Mouse (Mus musculus) right cerebral cortex, postnatal 25 days (tissue): ENCODE measurements around the gene Arhgap24.

ENCODE experiments used
- DNase-seq: peaks from one replicate; pipeline ENCODE4 v3.0.0; 2022

Gene Arhgap24

GRCm38 (mm10) chr5:102692487-102692886, 211.3 kb downstream of the Arhgap24 start:
- peak; percentile 52 for DNase-seq

DNA sequence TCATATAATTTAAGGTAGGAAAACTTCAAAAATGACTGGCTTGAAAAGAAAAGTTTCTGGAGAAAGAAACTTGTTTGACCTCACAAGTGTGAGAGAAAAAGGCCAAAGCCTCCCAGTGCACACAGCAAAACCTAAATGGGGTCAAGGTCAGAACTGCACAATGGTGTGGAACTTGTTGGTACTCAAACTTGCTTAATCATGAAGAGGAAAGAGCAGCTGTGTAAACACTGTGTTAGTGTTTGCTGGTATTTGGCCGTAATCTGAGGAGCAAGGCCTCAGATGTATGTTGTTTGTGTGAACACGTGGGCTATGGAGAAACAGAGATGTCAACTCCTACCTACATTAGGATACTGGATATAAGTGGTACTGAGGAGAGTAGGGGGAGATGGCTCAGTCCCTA, 212.0 kb downstream of the Arhgap24 start:
- no peak for DNase-seq

- DNase-seq, result no peak
These were observed 212.7 kb downstream of the Arhgap24 start for GRCm38 (mm10) chr5:102693871-102694270.

GRCm38 (mm10) chr5:102697784-102698183, 216.6 kb downstream of the Arhgap24 start:
- no peak for DNase-seq

DNA sequence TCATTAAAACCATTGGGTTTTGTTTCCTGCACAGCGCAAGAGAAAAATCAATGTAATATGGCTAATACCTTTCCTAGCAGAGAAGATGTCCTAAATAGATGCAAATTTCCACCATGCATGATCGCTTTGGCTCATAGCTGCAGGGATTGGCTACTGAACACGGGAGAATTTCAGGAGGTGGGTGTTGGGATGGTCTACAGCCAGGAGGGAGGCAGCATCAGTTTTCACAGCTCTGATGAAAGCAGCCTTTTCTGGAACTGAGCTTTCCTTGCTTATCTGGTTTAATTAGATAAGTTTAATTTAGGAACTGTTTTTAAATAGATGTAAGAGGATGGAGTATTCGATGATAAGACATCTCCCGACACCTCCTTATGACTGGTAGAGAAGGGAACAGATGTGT, 217.2 kb downstream of the Arhgap24 start:
- peak; percentile 13 for DNase-seq

- no peak for DNase-seq
These were observed 217.7 kb downstream of the Arhgap24 start for GRCm38 (mm10) chr5:102698891-102699290.

DNA sequence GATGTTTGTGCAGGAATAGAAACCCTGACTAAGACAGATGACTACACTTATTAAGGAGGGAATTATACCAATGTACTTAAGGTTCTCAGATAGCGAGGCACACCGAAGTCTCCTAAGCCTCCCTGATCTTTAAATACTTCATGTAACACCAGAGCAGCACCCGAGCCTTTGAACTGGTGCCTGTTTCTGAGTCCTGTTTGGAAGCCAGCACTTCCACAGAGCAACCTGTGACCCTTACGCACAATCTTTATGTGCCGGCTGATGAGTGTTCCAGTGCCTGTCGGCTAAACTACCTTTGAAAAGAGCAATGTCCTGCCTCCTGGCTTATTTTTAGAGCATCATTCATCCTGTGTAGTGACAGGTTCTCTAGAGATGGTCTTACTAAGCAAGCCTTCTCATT, 221.4 kb downstream of the Arhgap24 start:
- no peak for DNase-seq

DNA sequence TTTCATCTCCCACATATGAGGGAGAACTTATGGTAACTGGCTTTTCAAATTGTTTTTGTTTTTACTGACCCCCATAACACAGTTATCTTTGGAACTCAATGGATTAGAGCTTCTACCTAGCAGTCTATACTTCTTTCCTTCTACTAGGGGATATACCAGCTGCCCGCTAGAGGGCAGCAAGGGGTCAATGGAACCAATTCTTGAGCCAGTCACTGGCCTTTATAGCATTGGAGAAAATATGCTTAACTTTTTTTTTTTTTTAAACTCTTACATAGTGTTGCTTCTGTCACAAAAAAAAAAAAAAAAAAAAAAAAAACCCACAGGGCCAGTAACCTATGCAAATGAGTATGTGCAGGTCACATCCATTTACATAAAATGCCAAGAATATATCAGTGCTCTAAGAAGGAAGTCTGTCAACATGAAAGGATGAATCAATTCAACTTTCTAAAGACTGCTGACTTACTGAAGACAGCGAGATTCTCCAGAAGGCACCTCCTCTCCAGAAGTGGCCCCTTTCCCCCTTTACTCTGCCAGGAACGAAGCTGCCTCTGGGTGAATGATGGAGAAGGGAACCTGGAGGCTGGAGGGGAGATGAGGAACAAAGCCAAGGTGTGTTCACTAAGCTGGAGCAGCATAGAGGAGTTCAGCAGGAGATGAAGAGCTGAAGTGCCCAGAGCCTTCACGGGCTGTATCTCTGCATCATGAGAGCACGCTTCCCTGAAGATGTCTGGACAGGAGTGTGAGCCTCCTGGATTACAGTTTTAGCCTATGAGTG, 222.3 kb downstream of the Arhgap24 start:
- peak; percentile 58 for DNase-seq

DNA sequence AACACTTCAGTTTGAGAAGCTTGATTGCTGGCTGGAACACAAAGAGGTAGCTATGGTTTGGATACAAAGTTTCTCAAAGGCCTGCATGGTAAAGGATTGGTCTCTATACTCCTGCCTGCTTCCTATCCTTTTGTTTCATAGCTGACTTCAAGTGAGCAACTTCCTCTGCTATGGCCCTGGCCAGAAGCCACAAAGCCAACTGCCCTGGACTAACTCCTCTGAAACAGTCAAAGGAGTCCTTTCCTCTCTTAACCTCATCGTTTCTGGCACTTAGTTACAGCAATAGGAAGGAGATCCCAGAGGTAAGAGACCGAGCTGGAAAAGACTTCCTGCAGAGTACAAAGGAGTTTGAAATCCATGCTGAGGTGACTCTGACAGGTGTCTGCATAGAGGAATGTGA, 224.0 kb downstream of the Arhgap24 start:
- DNase-seq, result no peak

- DNase-seq, result no peak
These were observed 229.1 kb downstream of the Arhgap24 start for GRCm38 (mm10) chr5:102710336-102710735.

- DNase-seq, result no peak
These were observed 238.3 kb downstream of the Arhgap24 start for GRCm38 (mm10) chr5:102719368-102719972.

DNA sequence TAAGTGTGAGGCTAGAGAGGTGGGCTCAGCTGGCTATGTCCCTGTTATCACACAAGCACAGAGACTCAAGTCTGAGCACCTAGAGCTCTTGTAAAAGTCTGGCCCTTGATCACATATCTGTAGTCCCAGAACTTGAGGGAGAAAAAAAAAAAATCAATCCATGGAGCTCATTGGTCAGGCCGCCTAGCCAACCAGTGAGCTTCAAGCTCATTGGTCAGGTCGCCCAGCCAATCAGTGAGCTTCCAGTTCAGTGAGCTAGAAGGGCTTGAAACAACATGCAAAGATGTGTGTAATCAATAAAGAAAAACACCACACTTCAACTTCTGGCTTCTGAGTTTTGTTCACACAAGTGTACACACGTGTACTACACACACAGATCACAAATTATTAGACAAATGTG, 242.4 kb downstream of the Arhgap24 start:
- no peak for DNase-seq

DNA sequence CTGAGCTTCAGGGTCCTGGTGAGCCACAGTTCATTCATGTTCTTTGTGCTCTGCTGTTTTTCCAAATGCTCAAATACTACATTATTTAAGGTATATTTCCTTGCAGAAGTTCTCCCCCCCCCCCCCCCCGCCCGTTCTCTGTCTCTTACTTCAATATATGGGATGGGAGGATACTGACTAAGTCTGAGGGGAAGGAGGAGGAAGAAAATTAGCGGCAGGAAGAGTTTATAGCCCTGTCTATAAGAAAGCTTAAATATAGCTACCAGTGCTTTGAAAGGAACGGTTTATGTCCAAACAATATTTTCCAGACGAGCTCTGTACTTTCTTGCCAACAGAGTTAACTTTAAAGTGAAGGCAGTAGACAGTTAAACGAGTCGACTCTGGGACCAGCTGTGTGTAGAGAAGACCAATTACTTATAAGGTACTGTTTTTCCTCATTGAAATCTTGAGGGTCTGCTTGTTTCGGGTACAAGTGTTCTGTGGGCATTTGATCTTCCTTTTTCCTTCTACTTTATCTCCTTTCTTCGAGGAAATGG, 243.7 kb downstream of the Arhgap24 start:
- DNase-seq, result no peak

- DNase-seq, result no peak
These were observed 244.2 kb downstream of the Arhgap24 start for GRCm38 (mm10) chr5:102725365-102725764.

- no peak for DNase-seq
These were observed 245.8 kb downstream of the Arhgap24 start for GRCm38 (mm10) chr5:102726985-102727384.

- DNase-seq, result no peak
These were observed 247.3 kb downstream of the Arhgap24 start for GRCm38 (mm10) chr5:102728531-102728930.

- no peak for DNase-seq
These were observed 248.3 kb downstream of the Arhgap24 start for GRCm38 (mm10) chr5:102729476-102729875.

DNA sequence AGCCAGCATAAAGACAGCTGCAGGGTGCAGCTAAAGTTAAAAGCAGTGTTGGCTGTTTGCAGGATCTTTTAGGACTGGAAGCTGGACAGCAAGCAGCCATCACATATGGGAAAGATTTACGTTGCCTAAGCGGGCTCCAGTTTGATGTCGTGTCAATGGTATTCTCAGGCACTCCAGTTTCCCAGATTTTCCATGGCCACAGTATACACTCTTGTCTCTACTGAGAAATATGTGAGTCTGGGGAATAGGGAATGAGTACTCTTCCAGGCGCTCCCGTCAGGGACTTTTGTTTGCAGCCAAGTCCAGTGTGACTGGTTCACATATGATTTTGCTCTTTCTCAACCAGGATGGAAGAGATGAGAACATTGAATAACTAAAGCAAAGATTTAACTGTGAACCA, 254.9 kb downstream of the Arhgap24 start:
- DNase-seq, result no peak

- DNase-seq, result no peak
These were observed 261.5 kb downstream of the Arhgap24 start for GRCm38 (mm10) chr5:102742554-102743255.

DNA sequence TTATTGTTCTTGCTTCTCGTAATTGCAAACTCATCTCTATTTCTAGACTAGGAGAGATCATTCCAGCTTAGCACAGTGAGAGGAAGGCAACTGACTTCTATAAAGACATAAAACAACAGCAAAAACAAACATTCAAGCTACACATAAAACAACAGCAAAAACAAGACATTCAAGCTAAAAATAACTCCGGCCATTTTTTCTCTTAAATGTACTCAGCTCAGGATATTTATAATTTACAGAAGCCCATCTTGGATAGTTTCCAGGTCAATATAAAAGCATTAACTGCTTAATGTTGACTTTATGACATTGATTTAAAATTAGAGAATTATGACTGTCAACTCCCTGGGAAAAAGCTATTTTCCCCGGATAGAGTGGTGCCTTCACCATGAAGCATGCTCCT, 262.2 kb downstream of the Arhgap24 start:
- DNase-seq, result no peak

DNA sequence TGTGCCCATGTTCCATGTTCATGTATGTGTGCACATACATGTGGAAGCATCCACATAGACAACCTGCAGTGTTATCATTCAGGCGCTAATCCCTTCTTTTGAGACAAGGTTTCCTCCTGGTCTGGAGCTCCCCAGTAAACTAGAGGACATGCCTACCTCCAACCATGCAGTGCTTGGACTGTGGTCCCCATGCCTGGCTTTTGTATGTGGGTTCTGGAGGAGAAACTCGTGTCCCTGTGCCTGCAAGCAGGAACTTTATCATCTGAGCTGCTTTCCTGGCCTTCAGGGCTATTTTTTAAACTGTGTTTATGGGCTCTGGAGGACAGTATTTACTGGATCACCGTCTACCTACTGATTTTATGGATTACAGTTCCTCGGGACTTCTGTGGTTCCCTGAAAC, 262.9 kb downstream of the Arhgap24 start:
- DNase-seq, result no peak

DNA sequence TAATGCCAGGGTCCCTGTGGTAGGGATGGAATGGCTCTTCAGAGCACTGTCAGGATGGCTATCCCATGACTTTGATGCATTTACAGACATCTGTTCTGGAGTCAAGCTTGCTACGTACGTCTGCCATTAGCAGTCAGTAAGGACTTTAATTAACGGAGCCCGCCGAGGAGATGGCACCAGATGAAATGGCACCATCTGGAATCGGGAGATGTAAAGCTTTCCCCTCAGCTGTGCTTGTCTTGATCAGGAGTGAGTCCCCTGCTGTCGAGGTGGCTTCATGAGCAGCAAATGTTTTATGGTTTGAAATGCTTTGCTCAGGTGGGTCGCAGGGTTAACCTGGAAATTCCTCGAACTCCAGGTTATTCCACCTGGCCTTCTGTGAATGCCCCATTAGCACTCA, 267.0 kb downstream of the Arhgap24 start:
- DNase-seq, result no peak

- peak; percentile 16 for DNase-seq
These were observed 267.8 kb downstream of the Arhgap24 start for GRCm38 (mm10) chr5:102749020-102749419.

- no peak for DNase-seq
These were observed 269.5 kb downstream of the Arhgap24 start for GRCm38 (mm10) chr5:102750674-102751073.
